Mouse (Mus musculus): Measurements from ENCODE around the gene Tmem132e.

- TF ChIP-seq GATA1 (IDR thresholded peaks at IDR 0.05; ENCODE audit: borderline replicate concordance, low read length) (no peak), FLI1 (IDR thresholded peaks at IDR 0.05; ENCODE audit: low read length) (no peak)
Measured at GRCm38 (mm10) chr11:82434832-82435182, 46.1 kb downstream of the Tmem132e start.

Measured in megakaryocyte, embryonic 14.5 days (primary cell).